Mouse (Mus musculus): ENCODE data around the gene Duox2.
"Not testable (repeated sequence)": the region's sequence is repeated elsewhere in the genome, so short reads cannot be mapped to it uniquely, and the experiment has no call there.

Duox2 gene

GRCm38 (mm10) chr2:122298096-122298499 lies at the start of gene Duox2:
Duox2 (minus strand) TSS chr2:122298449.
- in situ Hi-C loops (cut with MboI, MseI): no loop called here

- in situ Hi-C loops (cut with MboI, MseI): no loop called here
Observed at GRCm38 (mm10) chr2:122347257-122347656, 49.0 kb upstream of the Duox2 start.

GRCm38 (mm10) chr2:122346164-122346563 lies 47.9 kb upstream of the Duox2 start:
- in situ Hi-C loops (cut with MboI, MseI): not testable (repeated sequence)

- in situ Hi-C loops (cut with MboI, MseI): no loop called here
Observed at GRCm38 (mm10) chr2:122345106-122345893, 47.1 kb upstream of the Duox2 start.

GRCm38 (mm10) chr2:122337291-122337690 lies 39.0 kb upstream of the Duox2 start:
- in situ Hi-C loops (cut with MboI, MseI): no loop called here

GRCm38 (mm10) chr2:122334170-122334569 lies 35.9 kb upstream of the Duox2 start:
- in situ Hi-C loops (cut with MboI, MseI): no loop called here

DNA sequence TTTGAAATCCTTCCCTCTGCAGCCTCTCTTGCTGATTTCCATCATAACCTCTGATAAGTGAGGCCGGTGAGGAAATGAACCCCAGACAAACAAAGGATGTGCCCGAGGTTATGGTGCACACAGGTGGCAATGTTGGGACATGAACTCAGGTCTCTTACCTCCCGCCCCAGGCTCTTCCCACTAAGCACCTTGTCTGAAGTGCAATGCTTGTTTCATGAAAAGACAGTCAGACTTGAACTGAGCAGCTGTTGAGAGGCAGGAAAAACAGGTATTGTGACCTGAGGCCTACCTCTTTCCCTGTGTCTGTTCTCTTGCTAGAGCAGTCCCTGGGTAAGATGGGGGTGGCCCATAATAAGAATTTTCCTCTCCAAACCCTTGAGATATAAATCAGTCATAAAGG lies 34.0 kb upstream of the Duox2 start:
- in situ Hi-C loops (cut with MboI, MseI): no loop called here

- in situ Hi-C loops (cut with MboI, MseI): not testable (repeated sequence)
Observed at GRCm38 (mm10) chr2:122330317-122330716, 32.1 kb upstream of the Duox2 start.

DNA sequence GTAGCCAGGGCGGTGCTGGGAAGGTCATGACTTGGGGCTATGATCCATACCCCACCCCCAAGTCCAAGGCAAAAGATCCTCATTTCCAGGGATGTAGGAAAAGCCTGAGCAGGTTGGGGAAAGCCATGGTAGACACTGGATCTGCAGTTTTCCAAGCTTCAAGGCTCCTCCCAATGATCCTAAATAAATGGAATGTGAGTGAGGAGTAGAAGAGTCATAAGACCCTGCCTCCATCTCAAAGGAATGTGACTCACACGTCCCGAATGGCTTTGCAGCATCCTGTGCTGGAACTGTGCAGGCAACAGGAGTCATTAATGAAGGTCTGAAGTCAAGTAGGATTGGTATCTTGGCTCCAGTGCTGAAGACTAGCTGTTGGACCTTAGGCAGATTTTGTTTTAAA lies 29.7 kb upstream of the Duox2 start:
- in situ Hi-C loops (cut with MboI, MseI): no loop called here

- in situ Hi-C loops (cut with MboI, MseI): no loop called here
Observed at GRCm38 (mm10) chr2:122325361-122325760, 27.1 kb upstream of the Duox2 start.

DNA sequence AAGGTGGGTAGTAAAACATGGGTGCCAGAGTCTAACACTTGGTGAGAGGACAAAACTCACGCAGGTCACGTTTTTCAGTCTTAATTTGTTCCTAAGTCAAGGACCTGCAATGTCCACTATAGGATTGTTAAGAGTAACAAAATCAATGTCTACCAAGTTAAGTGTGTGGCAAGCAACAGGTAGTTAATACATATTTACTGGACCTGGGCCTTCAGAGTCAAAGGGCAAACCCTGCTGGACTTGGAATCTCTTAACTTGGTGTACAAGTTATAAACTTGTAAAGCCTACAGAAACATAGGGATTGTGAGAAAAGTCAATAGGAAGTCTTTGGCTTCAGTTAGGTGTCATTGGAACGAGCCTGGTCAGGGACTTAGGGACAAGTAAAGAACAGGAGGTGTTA lies 26.3 kb upstream of the Duox2 start:
- in situ Hi-C loops (cut with MboI, MseI): no loop called here

- in situ Hi-C loops (cut with MboI, MseI): no loop called here
Observed at GRCm38 (mm10) chr2:122323960-122324359, 25.7 kb upstream of the Duox2 start.

- in situ Hi-C loops (cut with MboI, MseI): no loop called here
Observed at GRCm38 (mm10) chr2:122317384-122317783, 19.1 kb upstream of the Duox2 start.

DNA sequence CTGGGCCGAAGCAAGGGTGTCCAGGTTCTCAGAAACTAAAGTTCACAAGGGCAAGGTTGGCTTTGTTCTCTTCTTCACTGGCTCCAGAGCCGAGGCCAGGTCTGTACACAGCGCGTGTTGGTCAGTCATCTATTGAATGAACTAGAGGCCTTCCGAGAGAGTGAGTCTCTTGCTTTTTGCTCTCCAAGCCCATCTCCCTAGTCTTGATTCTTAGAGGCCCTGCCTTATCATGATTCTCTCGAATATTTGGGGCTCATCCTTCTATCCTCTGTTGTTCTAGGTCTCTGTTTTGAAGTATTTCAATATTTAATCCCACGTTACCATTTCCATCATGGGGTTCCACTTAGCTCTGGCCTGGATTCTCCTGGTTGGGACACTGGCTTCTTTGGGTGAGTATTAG lies 17.1 kb upstream of the Duox2 start, which contains the start of gene Duox1:
Gene Duox1 (plus strand): TSS at position 301 of the 400 bp plus-strand sequence.
- in situ Hi-C loops (cut with MboI, MseI): no loop called here

- in situ Hi-C loops (cut with MboI, MseI): no loop called here
Observed at GRCm38 (mm10) chr2:122313536-122313935, 15.3 kb upstream of the Duox2 start, which contains the start of gene Duoxa1. Duoxa1 (minus strand) TSS chr2:122313730.

DNA sequence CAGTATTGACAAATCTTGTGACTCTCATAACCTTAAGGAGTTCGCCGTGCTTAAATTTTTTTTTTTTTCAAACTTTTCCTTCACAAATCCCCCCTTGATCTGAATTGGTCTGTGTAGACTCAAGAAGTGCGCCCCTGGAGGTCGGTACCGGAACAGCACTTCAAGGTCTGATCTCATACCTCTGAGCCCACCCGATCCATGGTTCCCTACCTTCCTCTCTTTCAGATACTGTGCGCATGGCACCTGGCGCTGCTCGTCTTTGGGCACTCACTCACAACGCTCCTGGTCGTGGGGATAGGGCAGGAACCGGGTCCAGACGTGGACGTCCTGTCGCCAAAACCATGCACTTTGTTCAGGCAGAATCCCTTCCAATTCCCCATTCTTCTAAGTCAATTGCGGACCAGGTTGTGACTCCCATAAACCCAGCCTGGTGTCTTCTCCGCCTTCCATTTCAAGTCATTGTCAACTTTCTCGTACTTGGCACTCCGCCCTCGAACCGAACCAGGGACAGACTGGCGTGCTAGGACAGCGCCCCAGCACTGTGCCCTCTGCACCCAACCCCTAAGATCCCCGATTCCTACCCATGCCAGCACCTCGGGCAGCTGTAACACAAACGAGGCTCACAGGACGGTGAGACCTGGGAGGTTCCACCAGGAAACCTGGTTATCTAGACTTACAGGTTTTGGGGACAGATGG lies 14.6 kb upstream of the Duox2 start:
- in situ Hi-C loops (cut with MboI, MseI): no loop called here

GRCm38 (mm10) chr2:122311561-122311960 lies 13.3 kb upstream of the Duox2 start:
- in situ Hi-C loops (cut with MboI, MseI): no loop called here

DNA sequence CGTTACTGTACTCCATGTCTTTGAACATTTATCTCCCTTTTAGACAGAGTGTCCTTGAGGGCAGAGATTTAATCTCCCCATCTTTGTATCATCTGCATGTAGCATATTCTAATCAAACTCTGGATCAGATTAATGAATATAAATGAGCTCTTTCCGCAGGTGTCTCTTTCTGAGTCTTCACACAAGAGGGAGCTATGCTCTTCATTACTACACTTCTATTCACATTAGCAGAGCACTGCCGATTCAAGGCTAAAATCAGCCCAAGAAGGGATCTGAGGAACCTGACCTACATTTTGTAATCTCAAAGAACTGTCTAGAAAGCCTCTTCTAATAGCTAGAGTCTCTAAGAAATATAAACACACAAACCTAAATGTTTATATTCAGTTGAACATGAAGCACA lies 11.4 kb upstream of the Duox2 start:
- in situ Hi-C loops (cut with MboI, MseI): loop anchor here (10.0 kb wide), 1 partner anchor 235 kb away; no protein-coding TSS in a partner anchor

DNA sequence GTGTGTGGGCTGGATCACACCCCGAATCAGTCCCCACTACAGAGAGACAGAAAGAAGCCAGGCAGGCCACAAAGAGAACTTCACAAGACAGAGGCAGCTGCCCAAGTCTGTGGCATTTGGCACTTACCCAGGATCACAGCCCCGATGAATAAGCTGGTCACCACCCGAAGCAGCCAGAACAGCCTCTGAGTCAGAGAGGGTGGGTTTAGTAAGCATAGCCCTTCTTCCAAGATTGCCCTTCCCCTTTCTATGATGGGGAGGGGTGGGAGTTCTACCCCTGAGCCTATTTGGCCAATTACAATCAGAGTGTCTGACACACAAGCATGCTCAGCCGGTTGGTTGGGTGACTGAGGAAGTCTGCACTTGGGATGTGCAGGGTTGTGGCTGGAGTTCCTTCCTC lies 7.9 kb upstream of the Duox2 start:
- in situ Hi-C loops (cut with MboI, MseI): loop anchor here (10.0 kb wide), 1 partner anchor 231 kb away; no protein-coding TSS in a partner anchor

- in situ Hi-C loops (cut with MboI, MseI): loop anchor here (10.0 kb wide), 1 partner anchor 230 kb away; no protein-coding TSS in a partner anchor
Observed at GRCm38 (mm10) chr2:122305097-122305892, 7.0 kb upstream of the Duox2 start.

DNA sequence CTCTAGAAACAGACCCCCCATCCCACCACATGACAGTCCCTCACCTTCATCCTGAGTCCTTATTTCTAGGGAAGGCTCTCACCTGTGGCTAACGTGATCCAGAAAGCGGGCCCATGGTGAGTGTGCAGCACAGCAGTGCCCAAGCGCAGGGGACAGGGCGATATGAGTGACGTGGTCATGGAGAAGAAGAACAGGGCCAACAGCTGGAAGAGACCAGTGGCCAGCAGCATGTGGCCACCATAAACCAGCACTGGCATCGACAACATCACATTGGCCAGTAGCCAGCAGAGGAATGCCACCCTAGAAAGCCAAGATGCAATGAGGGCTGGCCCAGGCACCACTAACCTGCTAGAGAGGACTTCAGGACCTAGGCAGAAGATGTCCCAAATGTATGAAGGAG lies 6.3 kb upstream of the Duox2 start:
- in situ Hi-C loops (cut with MboI, MseI): loop anchor here (10.0 kb wide), 1 partner anchor 230 kb away; no protein-coding TSS in a partner anchor
